Mouse (Mus musculus): ENCODE measurements around the gene Svs3a. TPM values are rescaled to one million over a fixed set of nuclear protein-coding genes. Genes with fewer than 3 reads are reported as not detected.
"Not testable (repeated sequence)": the region's sequence is repeated elsewhere in the genome, so short reads cannot be mapped to it uniquely, and the experiment has no call there.

The Svs3a gene
- not detected in 2 replicates for polyA plus RNA-seq (2016; fragmentation: Nextera tagmentation; extraction: Ambion mirVana)

GRCm38 (mm10) chr2:164288968-164289367 lies at the start of gene Svs3a:
Gene Svs3a, plus strand, starts transcription at chr2:164289268.
- H3K4me3 ChIP-seq; H3K9me3 ChIP-seq; H3K4me1 ChIP-seq (replicated peaks); H3K27me3 ChIP-seq (ENCODE audit: insufficient read depth, poor library complexity, severe bottlenecking); H3K36me3 ChIP-seq; DNase-seq (ENCODE audit: low spot score); H3K27ac ChIP-seq: not testable (repeated sequence)
- 74% methylated on average over 1 of the region's 1 CpGs for WGBS

DNA sequence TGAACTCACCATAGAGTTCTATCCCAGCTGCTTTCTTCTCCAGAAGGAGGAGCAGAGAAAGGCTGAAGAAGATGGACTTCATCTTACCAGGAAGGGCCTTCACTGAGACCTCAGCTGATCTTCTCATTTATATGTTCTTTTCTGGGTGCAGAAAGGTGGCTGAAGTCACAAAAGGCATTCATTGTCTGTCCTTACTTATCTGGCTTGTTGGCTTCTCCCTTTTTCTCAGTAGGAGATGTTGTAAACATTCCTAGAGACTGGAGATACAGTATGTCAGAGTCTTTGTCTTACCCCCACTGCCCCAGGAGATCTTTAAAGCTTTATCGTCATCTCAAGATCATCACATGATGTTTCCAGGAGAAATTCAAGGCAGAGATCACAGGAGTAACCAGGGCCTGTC lies 32.5 kb upstream of the Svs3a start, which contains the start of gene Svs3b:
TSS of gene Svs3b (minus strand) at position 101 of the 400 bp plus-strand sequence.
- not testable (repeated sequence) for H3K9me3 ChIP-seq; H3K27ac ChIP-seq; H3K27me3 ChIP-seq (ENCODE audit: insufficient read depth, poor library complexity, severe bottlenecking); DNase-seq (ENCODE audit: low spot score); H3K4me1 ChIP-seq (replicated peaks); H3K4me3 ChIP-seq; H3K36me3 ChIP-seq
- 89% methylated on average over 1 of the region's 1 CpGs for WGBS

GRCm38 (mm10) chr2:164278359-164278758 lies 10.7 kb upstream of the Svs3a start, which contains the start of gene Svs4:
Gene Svs4, minus strand, starts transcription at chr2:164278459.
- H3K36me3 ChIP-seq = no peaks in the 10 kb centered on the region
- no peaks in the 10 kb centered on the region for H3K9me3 ChIP-seq
- WGBS = 93% methylated on average over 4 of the region's 4 CpGs
- H3K27ac ChIP-seq = no peak within 1 kb of the TSS
- no peaks in the 10 kb centered on the region for H3K27me3 ChIP-seq (ENCODE audit: insufficient read depth, poor library complexity, severe bottlenecking)
- no peak within 1 kb of the TSS for H3K4me3 ChIP-seq
- no peaks in the 10 kb centered on the region for H3K4me1 ChIP-seq (replicated peaks)
- DNase-seq (ENCODE audit: low spot score) = no peak

GRCm38 (mm10) chr2:164312599-164312998 lies 23.5 kb downstream of the Svs3a start:
- Histone ChIP-seq H3K36me3 (no peaks in the 10 kb centered on the region), H3K27ac (no peak overlapping the region), H3K4me1 (replicated peaks) (no peaks in the 10 kb centered on the region), H3K9me3 (no peaks in the 10 kb centered on the region), H3K4me3 (no peak overlapping the region), H3K27me3 (ENCODE audit: insufficient read depth, poor library complexity, severe bottlenecking) (no peaks in the 10 kb centered on the region)
- no peak for DNase-seq (ENCODE audit: low spot score)
- WGBS = 86% methylated on average over 5 of the region's 5 CpGs

- not testable (repeated sequence) for H3K4me1 ChIP-seq (replicated peaks); H3K27ac ChIP-seq; DNase-seq (ENCODE audit: low spot score); H3K36me3 ChIP-seq; H3K27me3 ChIP-seq (ENCODE audit: insufficient read depth, poor library complexity, severe bottlenecking); H3K9me3 ChIP-seq; H3K4me3 ChIP-seq
Measured at GRCm38 (mm10) chr2:164315460-164315859, 26.4 kb downstream of the Svs3a start.

GRCm38 (mm10) chr2:164316451-164316850 lies 27.4 kb downstream of the Svs3a start, which contains the start of gene Svs6:
Gene Svs6, plus strand, starts transcription at chr2:164316751.
- H3K4me1 ChIP-seq (replicated peaks); H3K27ac ChIP-seq; DNase-seq (ENCODE audit: low spot score); H3K27me3 ChIP-seq (ENCODE audit: insufficient read depth, poor library complexity, severe bottlenecking); H3K9me3 ChIP-seq; H3K36me3 ChIP-seq; H3K4me3 ChIP-seq: not testable (repeated sequence)
- WGBS = 87% methylated on average over 1 of the region's 1 CpGs

GRCm38 (mm10) chr2:164320983-164321382 lies 31.9 kb downstream of the Svs3a start:
- H3K4me1 ChIP-seq (replicated peaks) = no peaks in the 10 kb centered on the region
- no peaks in the 10 kb centered on the region for H3K36me3 ChIP-seq
- H3K27ac ChIP-seq = no peak overlapping the region
- 90% methylated on average over 6 of the region's 6 CpGs for WGBS
- no peak overlapping the region for H3K4me3 ChIP-seq
- no peaks in the 10 kb centered on the region for H3K27me3 ChIP-seq (ENCODE audit: insufficient read depth, poor library complexity, severe bottlenecking)
- H3K9me3 ChIP-seq = no peaks in the 10 kb centered on the region
- no peak for DNase-seq (ENCODE audit: low spot score)

DNA sequence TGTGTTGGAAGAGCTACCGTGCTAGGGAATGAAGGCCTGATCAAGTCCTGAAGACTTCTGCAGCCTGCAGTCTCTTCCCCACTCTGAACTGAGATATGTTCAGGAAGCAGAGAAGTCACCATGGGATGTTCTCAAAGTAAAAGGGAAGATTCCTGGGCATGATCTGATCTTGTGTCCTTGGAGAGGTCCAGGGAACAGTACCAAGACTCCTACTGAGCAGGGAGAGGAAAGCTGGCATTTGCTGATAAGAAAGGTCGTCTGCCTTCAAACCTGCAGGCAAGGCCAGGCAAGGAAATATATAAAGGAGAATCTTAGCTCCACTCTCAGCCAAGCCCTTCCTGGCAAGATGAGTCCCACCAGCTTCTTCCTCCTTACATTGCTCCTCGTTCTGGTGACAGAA lies 43.4 kb downstream of the Svs3a start, which contains the start of gene Svs5:
TSS of gene Svs5 (plus strand) at position 301 of the 400 bp plus-strand sequence.
- not testable (repeated sequence) for H3K4me3 ChIP-seq; H3K4me1 ChIP-seq (replicated peaks); H3K9me3 ChIP-seq; DNase-seq (ENCODE audit: low spot score); H3K36me3 ChIP-seq; H3K27me3 ChIP-seq (ENCODE audit: insufficient read depth, poor library complexity, severe bottlenecking); H3K27ac ChIP-seq
- WGBS = 75% methylated on average over 3 of the region's 3 CpGs

Other genes with a start within 250 kb of the Svs3a start
- 30.8 and 36.8 TPM in 2 replicates for gene Stk4, start 218.9 kb upstream of the Svs3a start, polyA plus RNA-seq (2016; fragmentation: Nextera tagmentation; extraction: Ambion mirVana)
- gene Tomm34, start 218.1 kb upstream of the Svs3a start, polyA plus RNA-seq (2016; fragmentation: Nextera tagmentation; extraction: Ambion mirVana) = 58.3 and 64.3 TPM in 2 replicates
- not detected in 2 replicates for gene Kcns1, start 118.2 kb upstream of the Svs3a start, polyA plus RNA-seq (2016; fragmentation: Nextera tagmentation; extraction: Ambion mirVana)
- gene Wfdc5, start 106.5 kb upstream of the Svs3a start, polyA plus RNA-seq (2016; fragmentation: Nextera tagmentation; extraction: Ambion mirVana) = not detected in 2 replicates
- gene Wfdc12, start 98.7 kb upstream of the Svs3a start, polyA plus RNA-seq (2016; fragmentation: Nextera tagmentation; extraction: Ambion mirVana) = not detected in 2 replicates
- gene Wfdc15a, start 89.1 kb upstream of the Svs3a start, polyA plus RNA-seq (2016; fragmentation: Nextera tagmentation; extraction: Ambion mirVana) = not detected in 2 replicates
- gene Wfdc15b, start 67.6 kb upstream of the Svs3a start, polyA plus RNA-seq (2016; fragmentation: Nextera tagmentation; extraction: Ambion mirVana) = not detected in 2 replicates
- gene Svs2, start 50.8 kb upstream of the Svs3a start, polyA plus RNA-seq (2016; fragmentation: Nextera tagmentation; extraction: Ambion mirVana) = not detected in 2 replicates
- not detected in 2 replicates for gene Svs3b, start 32.6 kb upstream of the Svs3a start, polyA plus RNA-seq (2016; fragmentation: Nextera tagmentation; extraction: Ambion mirVana)
- gene Svs4, start 10.8 kb upstream of the Svs3a start, polyA plus RNA-seq (2016; fragmentation: Nextera tagmentation; extraction: Ambion mirVana) = not detected in 2 replicates
- gene Svs6, start 27.5 kb downstream of the Svs3a start, polyA plus RNA-seq (2016; fragmentation: Nextera tagmentation; extraction: Ambion mirVana) = not detected in 2 replicates
- gene Svs5, start 43.5 kb downstream of the Svs3a start, polyA plus RNA-seq (2016; fragmentation: Nextera tagmentation; extraction: Ambion mirVana) = not detected in 2 replicates
- gene Slpi, start 99.8 kb downstream of the Svs3a start, polyA plus RNA-seq (2016; fragmentation: Nextera tagmentation; extraction: Ambion mirVana) = 0.31 TPM in 1 of 2 replicates, not detected in the other
- 0.02 TPM in 1 of 2 replicates, not detected in the other for gene Rbpjl, start 113.9 kb downstream of the Svs3a start, polyA plus RNA-seq (2016; fragmentation: Nextera tagmentation; extraction: Ambion mirVana)
- gene Matn4, start 115.9 kb downstream of the Svs3a start, polyA plus RNA-seq (2016; fragmentation: Nextera tagmentation; extraction: Ambion mirVana) = 0.35 and 0.72 TPM in 2 replicates
- 14.8 and 18.0 TPM in 2 replicates for gene Sdc4, start 154.6 kb downstream of the Svs3a start, polyA plus RNA-seq (2016; fragmentation: Nextera tagmentation; extraction: Ambion mirVana)
- 61.5 and 76.4 TPM in 2 replicates for gene Sys1, start 167.7 kb downstream of the Svs3a start, polyA plus RNA-seq (2016; fragmentation: Nextera tagmentation; extraction: Ambion mirVana)
- 4.4 and 4.5 TPM in 2 replicates for gene Gm20458, start 171.7 kb downstream of the Svs3a start, polyA plus RNA-seq (2016; fragmentation: Nextera tagmentation; extraction: Ambion mirVana)
- gene Trp53tg5, start 184.5 kb downstream of the Svs3a start, polyA plus RNA-seq (2016; fragmentation: Nextera tagmentation; extraction: Ambion mirVana) = not detected in 2 replicates
- 1.9 and 3.3 TPM in 2 replicates for gene Dbndd2, start 196.8 kb downstream of the Svs3a start, polyA plus RNA-seq (2016; fragmentation: Nextera tagmentation; extraction: Ambion mirVana)
- gene Pigt, start 208.3 kb downstream of the Svs3a start, polyA plus RNA-seq (2016; fragmentation: Nextera tagmentation; extraction: Ambion mirVana) = 39.7 and 48.8 TPM in 2 replicates

Data from hindbrain, embryonic 10.5 days (tissue).